Mouse (Mus musculus): Measurements from ENCODE around the gene Ssh2.

The Ssh2 gene

DNA sequence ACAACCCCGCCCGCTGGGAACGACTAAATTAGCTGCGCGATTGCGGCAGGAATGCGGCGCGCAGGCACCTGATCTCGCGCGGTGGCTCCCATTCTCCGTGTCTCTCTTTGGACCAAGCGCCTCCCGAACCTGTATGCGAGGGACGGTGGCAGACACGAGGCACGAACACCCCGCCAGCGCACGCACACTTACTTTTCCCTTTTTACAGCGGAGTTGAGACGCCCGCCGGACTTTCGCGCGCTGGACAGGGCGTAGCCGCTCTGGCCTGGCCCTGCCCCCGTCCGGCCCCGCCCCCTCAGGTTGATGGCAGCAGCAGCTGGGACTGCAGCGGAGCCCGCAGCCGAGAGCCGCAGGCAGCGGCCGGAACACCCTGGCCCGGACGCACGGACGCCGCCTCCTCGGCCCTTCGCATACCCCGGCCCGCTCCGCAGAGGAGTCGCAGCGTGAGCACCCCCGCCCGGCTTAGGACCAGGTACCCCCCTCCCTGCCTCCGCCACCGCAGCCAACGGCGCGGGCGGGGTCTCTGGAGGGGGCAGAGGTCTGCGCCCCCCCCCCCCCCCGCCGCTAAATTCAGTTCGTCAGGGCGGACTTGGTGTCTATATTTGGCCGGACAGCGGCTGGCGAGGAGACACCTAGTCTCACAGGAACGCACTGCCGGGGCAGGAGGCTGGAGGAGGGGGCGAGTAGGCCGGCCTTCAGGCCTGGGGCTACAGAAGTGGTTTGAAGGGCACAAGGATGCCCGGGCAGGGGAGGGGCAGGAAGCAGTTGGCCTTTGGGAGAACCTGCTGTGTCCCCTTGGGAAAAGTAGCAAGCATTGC is 246.4 kb downstream of the Ssh2 start, which contains the start of gene Coro6:
TSS of gene Coro6 (plus strand) at position 129 of the 818 bp plus-strand sequence.
- no peak for DNase-seq (ENCODE audit: low spot score in 2 of 2)

- no peak for DNase-seq (ENCODE audit: low spot score in 2 of 2)
Observed at GRCm38 (mm10) chr11:77463101-77463445, 247.0 kb downstream of the Ssh2 start.

DNA sequence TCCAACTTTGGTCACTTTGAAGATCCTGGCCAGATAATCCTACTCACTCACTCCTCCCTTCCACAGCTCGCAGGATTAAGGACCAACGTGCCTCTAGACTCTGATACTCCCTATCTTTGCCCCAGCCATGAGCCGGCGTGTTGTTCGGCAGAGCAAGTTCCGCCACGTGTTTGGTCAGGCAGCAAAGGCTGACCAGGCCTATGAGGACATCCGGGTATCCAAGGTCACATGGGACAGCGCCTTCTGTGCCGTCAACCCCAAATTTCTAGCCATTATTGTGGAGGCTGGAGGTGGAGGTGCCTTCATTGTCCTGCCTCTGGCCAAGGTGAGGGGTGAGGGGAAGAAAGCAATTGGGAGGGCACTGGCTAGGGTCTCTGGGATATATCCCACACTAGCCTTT is 247.7 kb downstream of the Ssh2 start:
- DNase-seq (ENCODE audit: low spot score in 2 of 2) = no peak

GRCm38 (mm10) chr11:77464684-77465083 is 248.6 kb downstream of the Ssh2 start:
- DNase-seq (ENCODE audit: low spot score in 2 of 2) = no peak

DNA sequence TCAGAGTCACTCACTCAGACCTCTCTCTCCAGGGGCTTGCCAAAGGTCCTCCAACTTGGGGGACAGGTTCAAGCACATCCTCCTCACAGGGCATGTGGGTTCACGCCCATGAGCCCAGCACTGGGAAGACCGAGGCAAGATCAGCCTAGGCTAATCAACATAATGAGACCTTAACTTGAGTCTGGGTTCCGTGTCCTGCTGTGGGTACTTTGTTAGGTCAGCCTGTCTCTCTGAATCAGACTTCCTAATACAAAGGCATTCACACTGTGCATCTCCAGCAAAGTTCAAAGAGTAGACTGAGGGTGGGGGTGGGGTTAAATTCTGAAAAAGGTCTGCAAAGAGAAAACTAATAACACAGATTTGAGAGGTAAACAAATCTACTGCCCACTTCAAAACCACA is 249.0 kb downstream of the Ssh2 start:
- DNase-seq (ENCODE audit: low spot score in 2 of 2) = no peak

DNA sequence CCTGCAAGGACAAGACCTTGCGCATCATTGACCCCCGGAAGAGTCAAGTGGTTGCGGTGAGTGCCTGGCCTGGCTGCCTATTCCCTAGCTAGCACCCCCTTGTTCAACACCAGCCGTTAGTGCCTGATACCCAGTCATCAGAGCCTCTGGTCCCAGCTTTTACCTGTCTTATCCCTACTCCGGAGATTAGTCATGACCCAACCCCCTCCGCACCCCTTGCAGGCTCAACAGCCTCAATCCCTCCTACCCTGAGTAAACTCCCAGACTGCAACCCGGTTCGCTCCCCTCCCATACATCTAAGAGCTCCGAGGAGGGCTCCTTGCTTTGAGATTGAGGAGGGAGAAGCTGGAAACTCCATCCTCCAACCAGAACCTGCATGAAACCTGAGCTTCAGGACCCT is 250.5 kb downstream of the Ssh2 start:
- no peak for DNase-seq (ENCODE audit: low spot score in 2 of 2)

DNA sequence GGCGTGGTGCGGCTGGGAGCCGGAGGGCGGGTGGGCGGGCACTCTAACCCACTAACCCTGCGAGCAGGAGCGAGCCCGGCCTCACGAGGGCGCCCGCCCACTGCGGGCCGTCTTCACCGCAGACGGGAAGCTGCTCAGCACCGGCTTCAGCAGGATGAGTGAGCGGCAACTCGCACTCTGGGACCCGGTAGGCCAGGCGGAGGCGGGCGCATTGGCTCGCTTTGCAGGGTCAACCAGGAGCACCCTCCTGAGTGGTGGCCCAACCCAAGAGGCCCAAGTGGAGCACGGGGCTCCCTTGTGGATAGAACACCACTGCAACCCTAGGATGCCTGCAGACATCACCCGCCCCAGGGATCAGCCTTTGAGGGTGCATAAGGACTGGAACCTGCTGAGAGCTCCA is 251.1 kb downstream of the Ssh2 start:
- peak in 1 of 2 experiments; percentile 69 for DNase-seq (ENCODE audit: low spot score in 2 of 2)

DNA sequence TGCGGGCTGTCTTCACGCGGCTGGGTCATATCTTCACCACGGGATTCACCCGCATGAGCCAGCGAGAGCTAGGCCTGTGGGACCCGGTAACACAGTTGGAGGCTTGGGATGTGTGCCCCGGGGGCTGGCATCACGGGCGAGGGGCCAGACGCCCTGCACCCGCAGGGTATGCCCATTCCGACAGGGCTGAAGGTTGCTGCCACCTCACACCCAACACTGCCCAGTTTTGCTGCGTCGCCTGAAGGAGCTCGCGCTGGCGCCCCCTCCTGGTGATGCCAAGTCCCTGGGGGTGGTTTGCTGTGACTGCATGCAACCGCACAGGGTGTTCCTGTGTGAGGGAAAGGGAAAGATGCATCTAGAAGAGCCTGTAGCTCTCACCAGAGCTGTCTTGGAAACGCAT is 251.7 kb downstream of the Ssh2 start:
- peak in 1 of 2 experiments; percentile 72 for DNase-seq (ENCODE audit: low spot score in 2 of 2)

DNA sequence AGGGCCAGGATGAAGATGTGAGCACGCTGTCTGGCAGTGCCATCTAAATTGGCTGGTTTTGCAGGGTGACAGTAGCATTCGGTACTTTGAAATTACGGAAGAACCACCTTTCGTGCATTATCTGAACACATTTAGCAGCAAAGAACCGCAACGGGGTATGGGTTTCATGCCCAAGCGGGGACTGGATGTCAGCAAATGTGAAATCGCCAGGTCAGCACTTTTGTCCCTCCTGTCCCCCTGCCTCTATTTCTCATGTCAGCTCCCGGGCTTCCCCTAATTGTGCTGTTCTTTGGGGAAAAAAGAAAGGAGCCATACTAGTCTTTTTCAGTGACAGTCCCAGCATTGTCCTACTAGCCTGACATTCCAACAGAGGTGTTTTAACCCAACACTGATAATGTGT is 252.3 kb downstream of the Ssh2 start:
- DNase-seq (ENCODE audit: low spot score in 2 of 2) = no peak

DNA sequence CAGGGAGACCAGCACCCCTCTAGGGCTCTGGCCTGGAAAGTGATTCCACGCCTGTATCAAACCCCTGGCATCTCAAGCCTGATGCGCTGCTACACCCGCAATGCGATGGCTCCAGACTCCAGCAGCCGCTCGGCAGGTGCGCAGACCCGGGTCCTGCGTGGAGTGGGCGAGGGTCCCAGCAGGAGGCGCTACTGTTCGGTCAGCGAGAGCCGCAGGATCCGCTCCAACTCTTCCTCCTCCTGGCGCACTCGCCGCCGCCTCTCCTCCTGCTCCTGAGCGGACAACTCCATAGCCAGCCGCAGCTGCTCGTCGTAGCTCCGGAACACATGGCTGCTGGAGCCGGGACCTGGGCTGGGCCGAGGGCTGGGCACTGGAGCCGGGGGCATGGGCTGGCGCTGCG is 255.3 kb downstream of the Ssh2 start:
- no peak for DNase-seq (ENCODE audit: low spot score in 2 of 2)

DNA sequence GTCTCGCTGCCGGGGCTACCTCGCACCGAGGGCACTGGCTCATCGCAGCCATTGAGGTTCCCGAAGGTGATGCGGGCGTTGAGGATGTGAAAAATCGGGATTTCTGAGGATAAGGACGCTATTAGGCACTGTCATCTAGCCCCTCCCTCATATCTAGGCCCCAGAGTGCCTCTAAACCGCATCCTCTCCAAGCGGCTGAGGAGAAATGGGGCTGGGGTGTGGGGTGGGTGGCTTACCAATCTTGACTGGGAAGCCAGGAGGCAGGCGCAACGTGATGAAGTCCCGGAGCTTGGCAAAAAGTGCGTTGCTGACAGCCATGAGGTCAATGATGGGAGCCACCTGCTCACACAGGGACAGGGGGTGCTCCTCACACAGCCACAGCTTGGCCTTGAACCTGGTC is 256.7 kb downstream of the Ssh2 start:
- DNase-seq (ENCODE audit: low spot score in 2 of 2) = no peak

DNA sequence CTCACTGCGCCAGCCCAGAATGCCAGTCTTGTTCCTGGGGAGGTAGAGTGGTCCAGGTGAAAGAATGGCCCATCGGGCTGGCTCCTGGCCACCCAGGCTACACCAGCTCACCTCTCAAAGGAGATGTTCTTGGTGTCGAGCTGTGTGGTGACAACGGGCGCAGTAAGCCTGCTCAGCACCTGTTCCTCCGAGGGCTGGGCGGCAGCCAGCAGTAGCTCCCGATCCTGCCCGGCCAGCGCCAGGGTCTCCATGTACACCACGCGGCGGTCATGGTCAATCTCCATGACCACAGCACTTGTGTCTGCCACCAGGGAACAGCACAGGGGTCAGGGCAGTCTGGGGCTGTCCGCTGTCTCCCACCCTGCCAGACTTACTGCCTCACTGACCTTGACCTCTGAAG is 260.1 kb downstream of the Ssh2 start:
- DNase-seq (ENCODE audit: low spot score in 2 of 2) = no peak

DNA sequence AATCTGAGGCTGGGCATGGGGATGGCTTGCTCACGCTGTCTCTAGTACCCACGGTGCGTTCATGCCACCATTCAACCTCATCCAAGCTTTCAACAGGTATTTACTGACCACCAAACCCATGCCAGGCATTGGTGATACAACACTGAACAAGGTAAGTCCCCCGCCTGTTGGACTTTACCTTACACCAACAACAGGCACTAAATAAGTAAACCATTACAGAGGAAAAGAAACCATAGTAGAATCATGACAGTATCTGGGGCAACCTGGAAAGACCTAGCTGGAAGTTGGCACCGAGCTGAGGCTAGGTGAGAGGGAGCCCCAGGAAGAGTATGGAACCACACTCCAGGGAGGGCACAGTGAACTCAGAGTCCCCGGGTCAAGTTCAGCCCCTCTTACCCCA is 260.8 kb downstream of the Ssh2 start:
- no peak for DNase-seq (ENCODE audit: low spot score in 2 of 2)

DNA sequence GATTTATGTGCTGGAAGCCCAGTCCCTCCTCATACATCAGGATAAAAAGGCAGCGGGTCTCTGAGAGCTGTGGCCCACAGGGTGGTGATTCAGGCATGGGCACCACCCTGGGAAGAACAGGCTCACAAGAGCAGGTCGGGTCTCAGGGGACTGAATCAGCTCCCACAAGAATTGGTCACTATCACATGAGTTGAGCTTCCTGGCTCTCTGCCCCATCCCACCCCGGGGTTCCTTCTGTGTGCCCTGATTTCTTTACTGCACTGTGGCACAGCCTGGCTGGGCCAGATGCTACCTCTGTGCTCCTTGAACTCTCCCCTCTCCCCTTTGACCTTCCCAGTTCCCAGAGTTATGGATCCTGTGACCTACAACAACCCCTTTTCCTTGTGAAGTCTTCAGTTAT is 267.0 kb downstream of the Ssh2 start:
- DNase-seq (ENCODE audit: low spot score in 2 of 2) = no peak

DNA sequence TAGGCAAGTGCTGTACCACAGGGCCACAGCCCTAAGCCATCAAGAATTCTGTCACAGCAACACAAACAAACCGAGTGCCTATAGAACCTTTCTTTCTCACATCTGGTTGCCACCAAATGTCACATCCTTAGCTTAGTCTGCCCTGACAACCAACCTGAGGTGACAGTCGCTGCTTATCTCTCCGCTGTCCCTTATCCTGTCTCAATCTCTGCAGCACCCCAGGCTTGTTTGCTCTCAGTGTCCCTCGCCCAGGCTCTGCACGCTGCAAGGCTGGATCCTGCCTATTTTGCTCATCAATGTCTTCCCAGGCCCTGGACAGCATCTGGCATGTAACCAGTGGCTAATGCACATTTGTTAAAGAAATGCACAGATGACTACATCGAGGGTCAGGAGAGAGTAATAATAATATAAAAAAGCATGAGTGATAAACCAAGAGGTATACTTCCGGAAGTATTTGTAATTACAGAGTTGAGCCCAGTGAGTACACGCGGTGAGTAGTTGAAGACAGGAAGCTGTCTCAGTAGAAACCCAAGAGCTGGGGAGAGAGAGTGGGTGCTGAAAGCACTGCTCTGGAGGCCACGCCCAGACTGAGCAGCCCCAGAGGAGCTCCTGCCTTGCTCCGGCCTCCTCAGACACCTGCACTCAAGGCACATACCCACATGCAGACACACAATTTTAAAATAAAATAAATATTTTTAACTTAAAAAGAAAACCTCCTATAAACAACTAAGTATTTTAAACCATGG is 267.6 kb downstream of the Ssh2 start:
- no peak for DNase-seq (ENCODE audit: low spot score in 2 of 2)

DNA sequence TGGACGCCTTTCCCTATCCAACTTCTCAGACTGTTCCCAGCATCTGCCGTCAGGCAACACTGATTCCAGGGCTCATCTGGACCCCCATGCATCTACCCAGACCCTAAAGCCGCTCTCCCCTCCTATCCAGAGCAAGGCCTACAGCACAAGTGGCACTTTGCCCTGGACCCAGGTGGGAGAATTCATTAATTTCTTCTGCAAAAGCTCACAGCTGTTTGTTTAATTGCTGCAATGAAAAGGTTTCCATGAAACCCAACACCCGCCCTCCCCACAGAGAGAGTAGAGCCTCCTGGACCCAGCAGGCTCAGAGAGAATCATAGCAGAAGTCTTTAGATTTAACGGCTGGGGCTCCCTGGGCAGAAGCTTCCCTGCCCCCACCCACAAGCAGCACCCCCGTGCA is 269.1 kb downstream of the Ssh2 start:
- no peak for DNase-seq (ENCODE audit: low spot score in 2 of 2)

DNA sequence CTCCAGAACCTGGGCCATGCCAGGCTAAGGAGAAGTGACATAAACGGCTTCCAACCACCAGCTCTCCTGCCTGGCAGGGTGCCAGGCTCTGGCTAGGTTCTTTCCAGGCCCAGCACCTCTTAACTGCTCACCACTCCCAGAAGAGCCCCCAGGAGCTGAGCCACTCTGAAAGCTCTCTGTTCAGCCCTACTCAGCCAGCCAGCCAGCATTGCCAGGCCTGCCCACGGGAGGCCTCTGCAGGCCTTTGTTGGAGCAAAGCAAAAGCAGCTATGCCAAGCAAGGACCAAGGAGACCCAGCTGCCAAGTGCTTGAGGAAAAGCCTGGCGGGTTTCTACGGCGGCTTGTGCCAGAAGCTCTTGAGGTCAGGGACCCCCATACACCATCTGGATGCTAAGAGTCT is 270.7 kb downstream of the Ssh2 start:
- DNase-seq (ENCODE audit: low spot score in 2 of 2) = no peak

DNA sequence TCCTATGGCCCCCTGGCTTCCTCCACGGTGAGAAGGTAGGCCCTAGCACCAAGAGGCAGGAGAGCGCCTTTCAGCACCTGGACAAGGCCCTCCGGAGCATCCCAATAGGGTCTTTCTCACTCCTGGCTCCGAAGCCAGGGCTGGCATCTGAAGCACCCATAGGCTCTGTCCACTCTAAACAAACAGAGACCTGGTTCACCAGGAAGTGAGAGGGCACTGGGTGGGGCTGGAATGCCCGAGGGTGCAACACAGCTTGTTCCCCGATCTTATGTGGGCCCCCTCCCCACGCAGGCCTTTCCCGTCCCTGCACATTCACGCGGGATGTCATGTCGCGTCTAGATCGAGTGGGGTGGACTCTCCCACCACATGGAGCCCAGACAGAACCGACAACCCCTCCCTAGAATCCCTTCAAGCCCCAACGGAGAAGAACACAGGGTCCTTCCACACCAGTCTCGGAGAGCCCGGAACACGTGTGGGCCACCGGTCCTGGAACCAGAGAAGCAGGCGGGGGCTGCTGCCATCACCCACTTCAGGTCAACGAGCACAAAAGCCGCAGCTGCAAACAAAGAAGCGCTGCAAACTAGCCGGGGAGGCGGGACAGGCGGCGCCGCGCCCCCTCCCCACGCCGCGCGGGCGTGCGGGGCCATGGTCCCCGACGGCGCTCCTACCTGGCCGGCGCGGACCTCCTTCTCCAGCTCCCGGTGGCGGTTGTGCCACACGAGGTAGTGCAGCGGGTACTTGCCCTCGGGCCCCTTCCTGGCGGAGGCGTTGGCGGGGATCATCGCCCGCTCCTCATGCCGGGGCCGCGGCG is 272.9 kb downstream of the Ssh2 start:
- no peak for DNase-seq (ENCODE audit: low spot score in 2 of 2)

GRCm38 (mm10) chr11:77489591-77490235 is 273.6 kb downstream of the Ssh2 start, which contains the start of gene Ankrd13b:
Gene Ankrd13b (minus strand): TSS chr11:77489678.
- peak in 1 of 2 experiments; percentile 84 for DNase-seq (ENCODE audit: low spot score in 2 of 2)

DNA sequence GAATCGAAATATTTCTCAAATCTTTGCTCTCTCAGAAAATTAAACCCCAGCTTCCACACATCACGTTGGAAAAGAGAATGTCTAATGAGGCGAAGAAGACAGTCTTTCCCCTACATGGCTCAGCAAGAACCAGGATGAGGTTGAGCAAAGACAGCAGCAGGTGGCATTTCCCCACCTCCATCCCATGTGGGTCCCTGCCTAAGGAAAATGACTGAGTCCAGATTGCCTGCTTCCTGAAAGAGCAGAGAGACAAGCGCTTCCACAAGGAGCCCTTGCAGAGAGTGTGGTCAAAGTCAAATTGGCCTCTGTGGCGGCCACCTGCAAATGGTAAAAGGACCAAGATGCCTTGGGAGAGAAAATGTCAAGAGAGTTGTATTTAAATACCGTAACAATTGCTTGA is 274.4 kb downstream of the Ssh2 start:
- no peak for DNase-seq (ENCODE audit: low spot score in 2 of 2)

DNA sequence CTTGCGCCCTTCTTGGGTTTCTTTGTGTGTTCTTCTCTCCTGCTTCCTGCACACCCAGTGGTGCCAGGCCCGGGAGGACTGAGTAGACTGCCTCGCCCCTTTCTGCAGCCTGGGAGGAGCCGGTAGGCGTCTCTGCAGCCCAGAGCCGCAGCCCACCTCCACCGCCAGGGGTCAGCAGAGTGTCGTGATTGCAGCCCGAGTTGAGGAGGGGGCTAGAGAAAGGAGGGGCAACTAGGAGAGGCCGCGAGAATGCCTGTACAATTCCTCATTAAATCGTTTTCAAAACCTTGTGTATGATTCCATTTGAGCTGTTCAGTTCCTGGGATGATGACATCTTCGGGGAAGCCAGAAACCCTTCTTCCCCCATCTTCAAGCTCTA is 275.0 kb downstream of the Ssh2 start:
- peak in 1 of 2 experiments; percentile 86 for DNase-seq (ENCODE audit: low spot score in 2 of 2)

All from left cerebral cortex, adult 9 months (tissue).